Mouse (Mus musculus) cerebral cortex, adult 2 months (tissue): ENCODE measurements around the gene Srrm4.

ENCODE experiments used
- WGBS: fragments of 180-500 bp; shearing (Covaris S2); methylation state at CpG from one replicate; pipeline ENCODE4 v1.1.7; 2018; 5-methylcytosine and 5-hydroxymethylcytosine counted together

Gene Srrm4

GRCm38 (mm10) chr5:116405934-116406333 lies 185.7 kb downstream of the Srrm4 start:
- WGBS, result 94% methylated on average over 1 of the region's 1 CpGs

GRCm38 (mm10) chr5:116404063-116404462 lies 187.6 kb downstream of the Srrm4 start:
- WGBS, result 91% methylated on average over 2 of the region's 2 CpGs

- WGBS, result 93% methylated on average over 3 of the region's 3 CpGs
Observed at GRCm38 (mm10) chr5:116400801-116401200, 190.8 kb downstream of the Srrm4 start.

GRCm38 (mm10) chr5:116400042-116400730 lies 191.4 kb downstream of the Srrm4 start:
- WGBS, result 86% methylated on average over 8 of the region's 8 CpGs

GRCm38 (mm10) chr5:116396104-116396503 lies 195.5 kb downstream of the Srrm4 start:
- 86% methylated on average over 5 of the region's 5 CpGs for WGBS

- 86% methylated on average over 9 of the region's 9 CpGs for WGBS
Observed at GRCm38 (mm10) chr5:116392603-116393002, 199.0 kb downstream of the Srrm4 start.

GRCm38 (mm10) chr5:116389856-116390542 lies 201.6 kb downstream of the Srrm4 start:
- 32% methylated on average over 15 of the region's 15 CpGs for WGBS

GRCm38 (mm10) chr5:116389321-116389720 lies 202.3 kb downstream of the Srrm4 start:
- 69% methylated on average over 4 of the region's 4 CpGs for WGBS
